Mouse (Mus musculus): Measurements from ENCODE around the gene Rab43.

DNA sequence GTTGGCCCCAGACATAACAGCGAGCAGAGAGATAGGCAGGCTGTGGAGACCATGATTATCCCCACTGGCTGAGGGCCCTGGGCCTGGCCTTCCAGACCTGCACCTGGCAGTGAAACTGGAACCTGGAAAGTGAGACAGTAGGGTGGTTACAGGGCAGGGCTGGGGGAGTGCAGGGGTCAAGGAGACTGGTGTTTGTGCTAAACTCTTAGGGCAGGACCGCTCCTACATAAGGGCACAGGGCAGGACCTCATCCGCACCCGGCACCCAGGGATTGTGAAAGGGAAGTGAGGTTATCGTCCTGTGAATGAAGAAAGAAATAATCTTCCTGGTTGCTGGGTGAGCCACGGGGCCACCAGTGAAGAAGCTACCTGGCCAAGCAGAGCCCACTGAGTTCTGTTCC is 22.2 kb downstream of the Rab43 start:
- TF ChIP-seq CTCF (IDR thresholded peaks at IDR 0.05; ENCODE audit: low read depth, low read length) (no peak), POLR2A (IDR thresholded peaks at IDR 0.05; ENCODE audit: extremely low read depth, insufficient read depth, low read length) (no peak)

Data from liver, adult 2 months (tissue).